Mouse (Mus musculus) limb, embryonic 11.5 days (tissue): Measurements from ENCODE around the gene Gm35315. TPM values are rescaled to one million over a fixed set of nuclear protein-coding genes. Genes with fewer than 3 reads are reported as not detected.

Experiments
- ATAC-seq: fragments of 200-750 bp; cut with Nextera tagmentation; 2 replicates; pipeline ENCODE4 v1.8.0; 2017; ENCODE audit warnings: low read depth; ENCODE audit not compliant: insufficient number of reproducible peaks, low FRiP score, low TSS enrichment
- DNase-seq: peaks from one replicate; pipeline ENCODE4 v3.0.0-alpha.2; 2015; ENCODE audit warnings: low spot score
- H3K27ac ChIP-seq: fragments of 300-500 bp; sonication (generic); replicated peaks from 2 replicates; pipeline ENCODE4 v1.5.1; 2014; ENCODE audit warnings: low read depth, mild to moderate bottlenecking, low read length
- H3K27me3 ChIP-seq: fragments of 300-500 bp; sonication (generic); 2 replicates; pipeline ENCODE4 v1.6.1; 2014; ENCODE audit warnings: mild to moderate bottlenecking, low read length, mixed read lengths; ENCODE audit not compliant: control insufficient read depth, insufficient read depth
- H3K36me3 ChIP-seq: fragments of 300-500 bp; sonication (generic); 2 replicates; pipeline ENCODE4 v1.6.1; 2014; ENCODE audit warnings: mild to moderate bottlenecking, low read length, moderate library complexity, mixed read lengths; ENCODE audit not compliant: control insufficient read depth, insufficient read depth
- H3K4me1 ChIP-seq: fragments of 300-500 bp; sonication (generic); 2 replicates; pipeline ENCODE4 v1.6.1; 2014; ENCODE audit warnings: low read length, mixed read lengths; ENCODE audit not compliant: control insufficient read depth, insufficient read depth
- H3K4me2 ChIP-seq: fragments of 300-500 bp; sonication (generic); 2 replicates; pipeline ENCODE4 v1.6.1; 2014; ENCODE audit warnings: low read depth, mild to moderate bottlenecking, moderate library complexity; ENCODE audit not compliant: severe bottlenecking
- H3K4me3 ChIP-seq: fragments of 300-500 bp; sonication (generic); 2 replicates; pipeline ENCODE4 v1.5.1; 2014; ENCODE audit warnings: low read depth, low read length
- H3K9ac ChIP-seq: fragments of 300-500 bp; sonication (generic); 2 replicates; pipeline ENCODE4 v1.6.1; 2014; ENCODE audit warnings: mild to moderate bottlenecking, low read length
- H3K9me3 ChIP-seq: fragments of 300-500 bp; sonication (generic); 2 replicates; pipeline ENCODE4 v1.6.1; 2016; ENCODE audit warnings: low read length; ENCODE audit not compliant: control insufficient read depth
- WGBS: fragments of 180-500 bp; shearing (Covaris S2); extraction: QIAGEN DNeasy Blood & Tissue Kit; methylation state at CpG from one replicate; pipeline ENCODE4 v1.1.7; 2014; 5-methylcytosine and 5-hydroxymethylcytosine counted together
- polyA plus RNA-seq: library from polyadenylated mRNA; unstranded; fragments of >200 nt; fragmentation: Nextera tagmentation; extraction: Ambion mirVana; gene quantifications from 2 replicates; pipeline ENCODE4 v1.2.1, GENCODE M21; 2014

Gene Gm35315
- polyA plus RNA-seq, 1 experiment from 2014 or later: 0.64 TPM

- H3K4me2 ChIP-seq: no peak overlapping the region
- H3K4me3 ChIP-seq: no peak overlapping the region
- peaks cover 17% of the 10 kb centered on the region for H3K4me1 ChIP-seq
- H3K27ac ChIP-seq: no peak overlapping the region
- no peak for ATAC-seq
- no peak overlapping the region for H3K9ac ChIP-seq
- peaks cover 29% of the 10 kb centered on the region for H3K36me3 ChIP-seq
- 93% methylated on average over 27 of the region's 27 CpGs for WGBS
- no peak for DNase-seq
- H3K27me3 ChIP-seq: no peaks in the 10 kb centered on the region
- H3K9me3 ChIP-seq: no peaks in the 10 kb centered on the region
Observed at GRCm38 (mm10) chr5:110103901-110104615, 9.8 kb upstream of the Gm35315 start.

- no peak overlapping the region for H3K9ac ChIP-seq
- H3K4me3 ChIP-seq: no peak overlapping the region
- peaks cover 17% of the 10 kb centered on the region for H3K4me1 ChIP-seq
- no peak overlapping the region for H3K27ac ChIP-seq
- no peak overlapping the region for H3K4me2 ChIP-seq
- peaks cover 29% of the 10 kb centered on the region for H3K36me3 ChIP-seq
- H3K9me3 ChIP-seq: no peaks in the 10 kb centered on the region
- no peak for ATAC-seq
- WGBS: 95% methylated on average over 19 of the region's 19 CpGs
- no peaks in the 10 kb centered on the region for H3K27me3 ChIP-seq
- no peak for DNase-seq
Observed at GRCm38 (mm10) chr5:110102853-110103625, 8.8 kb upstream of the Gm35315 start.

- Histone ChIP-seq H3K9me3 (no peaks in the 10 kb centered on the region), H3K4me1 (peaks cover 17% of the 10 kb centered on the region), H3K27ac (no peak overlapping the region), H3K9ac (no peak overlapping the region), H3K4me2 (no peak overlapping the region), H3K36me3 (peaks cover 29% of the 10 kb centered on the region), H3K27me3 (no peaks in the 10 kb centered on the region), H3K4me3 (no peak overlapping the region)
- DNase-seq (no peak), ATAC-seq (no peak)
- WGBS: 89% methylated on average over 13 of the region's 13 CpGs
Observed at GRCm38 (mm10) chr5:110102429-110102828, 8.2 kb upstream of the Gm35315 start.

GRCm38 (mm10) chr5:110101716-110102347 lies 7.6 kb upstream of the Gm35315 start:
- Histone ChIP-seq H3K36me3 (peaks cover 29% of the 10 kb centered on the region), H3K4me3 (peak overlapping the region; percentile 22), H3K4me2 (peak overlapping the region; percentile 58), H3K9ac (0 out of 2 replicates have a peak overlapping the region, but pooled peaks have one; percentile 17), H3K27ac (no peak overlapping the region), H3K9me3 (no peaks in the 10 kb centered on the region), H3K27me3 (no peaks in the 10 kb centered on the region), H3K4me1 (peaks cover 14% of the 10 kb centered on the region)
- ATAC-seq (peak; percentile 8; the same call in 1 of the 2 replicates), DNase-seq (peak; percentile 38)
- WGBS: 18% methylated on average over 34 of the region's 34 CpGs

- Histone ChIP-seq H3K27me3 (no peaks in the 10 kb centered on the region), H3K4me3 (peak overlapping the region; percentile 22), H3K4me1 (peaks cover 10% of the 10 kb centered on the region), H3K4me2 (peak overlapping the region; percentile 58), H3K9me3 (no peaks in the 10 kb centered on the region), H3K9ac (no peak overlapping the region), H3K36me3 (peaks cover 26% of the 10 kb centered on the region), H3K27ac (no peak overlapping the region)
- WGBS: 1% methylated on average over 37 of the region's 37 CpGs
- peak; percentile 8; the same call in 1 of the 2 replicates for ATAC-seq
- DNase-seq: peak; percentile 52
Observed at GRCm38 (mm10) chr5:110100921-110101631, 6.9 kb upstream of the Gm35315 start.

- Histone ChIP-seq H3K9me3 (no peaks in the 10 kb centered on the region), H3K4me1 (peaks cover 10% of the 10 kb centered on the region), H3K4me2 (peak within 1 kb of the TSS; percentile 58), H3K27ac (no peak within 1 kb of the TSS), H3K27me3 (no peaks in the 10 kb centered on the region), H3K36me3 (peaks cover 18% of the 10 kb centered on the region), H3K4me3 (peak within 1 kb of the TSS; percentile 22), H3K9ac (no peak within 1 kb of the TSS)
- ATAC-seq: no peak; the same call in 1 of the 2 replicates
- peak; percentile 37 for DNase-seq
- WGBS: 5% methylated on average over 24 of the region's 25 CpGs
Observed at GRCm38 (mm10) chr5:110099656-110100580, 5.7 kb upstream of the Gm35315 start, which contains the start of gene Plcxd1. TSS of gene Plcxd1 (plus strand) at chr5:110099969.

- no peak overlapping the region for H3K9ac ChIP-seq
- H3K27ac ChIP-seq: no peak overlapping the region
- H3K4me3 ChIP-seq: no peak overlapping the region
- peaks cover 10% of the 10 kb centered on the region for H3K4me1 ChIP-seq
- peaks cover 12% of the 10 kb centered on the region for H3K36me3 ChIP-seq
- DNase-seq (peak; percentile 27), ATAC-seq (no peak)
- H3K4me2 ChIP-seq: no peak overlapping the region
- 25% methylated on average over 1 of the region's 1 CpGs for WGBS
- H3K27me3 ChIP-seq: no peaks in the 10 kb centered on the region
- H3K9me3 ChIP-seq: no peaks in the 10 kb centered on the region
Observed at GRCm38 (mm10) chr5:110098991-110099477, 4.8 kb upstream of the Gm35315 start.
